ENCODE assay signal across 9 mouse cellular contexts in the genomic region with DNA sequence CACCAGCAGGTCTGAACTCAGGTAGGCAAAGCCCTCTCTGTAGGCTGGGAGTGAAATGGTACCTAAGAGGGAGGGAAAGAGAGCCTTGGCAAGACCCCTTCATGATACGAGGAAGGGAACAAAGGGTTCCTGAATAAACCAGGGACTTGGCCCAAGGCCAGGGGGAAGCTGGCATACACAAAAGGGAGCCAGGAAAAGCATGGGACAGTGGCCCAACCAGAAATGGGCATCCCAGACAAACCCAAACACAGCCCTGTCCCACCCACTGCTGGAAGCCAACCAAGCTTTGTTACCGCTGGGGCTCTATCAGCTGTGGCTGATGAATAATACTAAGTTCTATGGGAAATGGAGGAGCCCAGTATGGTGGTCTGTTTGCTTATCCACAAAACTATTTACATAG. TPM values are rescaled to one million over a fixed set of nuclear protein-coding genes. Genes with fewer than 3 reads are reported as not detected.
A peak's percentile ranks its signal among the peaks of the same experiment; 100 is the strongest.
DNase-seq lines count a peak whose midpoint lies in the region; ATAC-seq lines count a peak whose summit lies in the region.
"Had no signal": no experiment of that assay in that cellular context is flagged by ENCODE, and none has a peak within 500 bp of the region (broad histone marks: within the 10 kb centered on the region; RNA-seq: fewer than 3 reads in every experiment).

No protein-coding gene starts in this region.

- H3K27me3 ChIP-seq in midbrain, embryonic 14.5 days (ENCODE audit: control insufficient read depth, insufficient read depth, low read length) = no peaks in the 10 kb centered on the region
- H3K27me3 ChIP-seq in midbrain, embryonic 11.5 days (ENCODE audit: control insufficient read depth, insufficient read depth, low read length) = no peaks in the 10 kb centered on the region
- H3K27me3 ChIP-seq: limb, embryonic 13.5 days had no signal

- H3K27ac ChIP-seq in midbrain, embryonic 14.5 days (replicated peaks; ENCODE audit: low read depth, low read length) = no peak overlapping the region
- no peak overlapping the region for H3K27ac ChIP-seq in midbrain, embryonic 11.5 days (ENCODE audit: low read depth, low read length)
- H3K27ac ChIP-seq: limb, embryonic 13.5 days had no signal

- WGBS in midbrain, embryonic 14.5 days = 56% methylated on average over 2 of the region's 2 CpGs
- 82% methylated on average over 2 of the region's 2 CpGs for WGBS in midbrain, embryonic 11.5 days

- no peak overlapping the region for H3K4me3 ChIP-seq in midbrain, embryonic 14.5 days (replicated peaks; ENCODE audit: low read depth, low read length)
- no peak overlapping the region for H3K4me3 ChIP-seq in midbrain, embryonic 11.5 days (ENCODE audit: low read depth, low read length)
- H3K4me3 ChIP-seq: limb, embryonic 13.5 days had no signal

- H3K36me3 ChIP-seq in midbrain, embryonic 14.5 days (ENCODE audit: control insufficient read depth, insufficient read depth, low read length) = no peaks in the 10 kb centered on the region
- no peaks in the 10 kb centered on the region for H3K36me3 ChIP-seq in midbrain, embryonic 11.5 days (ENCODE audit: control insufficient read depth, insufficient read depth, low read length)
- H3K36me3 ChIP-seq: limb, embryonic 13.5 days had no signal

- H3K4me2 ChIP-seq in midbrain, embryonic 14.5 days (ENCODE audit: low read length) = no peak overlapping the region
- H3K4me2 ChIP-seq in midbrain, embryonic 11.5 days = no peak overlapping the region
- H3K4me2 ChIP-seq: limb, embryonic 13.5 days had no signal

- 0 out of 2 replicates have a peak, but pooled peaks cover 5% of the 10 kb centered on the region for H3K4me1 ChIP-seq in midbrain, embryonic 14.5 days (ENCODE audit: control insufficient read depth, insufficient read depth, low read length)
- no peaks in the 10 kb centered on the region for H3K4me1 ChIP-seq in midbrain, embryonic 11.5 days (ENCODE audit: control insufficient read depth, insufficient read depth, low read length)

- DNase-seq in cerebellum, postnatal 25 days = peak; percentile 14 to 52
- DNase-seq in midbrain, embryonic 14.5 days = peak; percentile 73
- DNase-seq in midbrain, embryonic 11.5 days (ENCODE audit: low spot score, missing footprints) = no peak
- peak; percentile 26 for DNase-seq in kidney, postnatal 14 days
- peak; percentile 23 for DNase-seq in ovary, postnatal 14 days (ENCODE audit: low spot score)
- no peak for DNase-seq in thymus, postnatal 36 days

- no peaks in the 10 kb centered on the region for H3K9me3 ChIP-seq in midbrain, embryonic 14.5 days (ENCODE audit: control insufficient read depth, low read length)
- H3K9me3 ChIP-seq in midbrain, embryonic 11.5 days (ENCODE audit: control insufficient read depth, low read length) = no peaks in the 10 kb centered on the region
- H3K9me3 ChIP-seq: limb, embryonic 13.5 days had no signal

- no peak for ATAC-seq in cerebellum, adult (ENCODE audit: insufficient number of reproducible peaks, low FRiP score, low TSS enrichment)
- ATAC-seq in midbrain, embryonic 14.5 days (ENCODE audit: low FRiP score, low TSS enrichment) = no peak
- no peak for ATAC-seq in midbrain, embryonic 11.5 days (ENCODE audit: low FRiP score)
- no peak for ATAC-seq in megakaryocyte progenitor cell, adult 5-6 weeks (replicated peaks; ENCODE audit: poor library complexity)

- H3K9ac ChIP-seq in midbrain, embryonic 14.5 days (replicated peaks; ENCODE audit: low read length) = no peak overlapping the region
- H3K9ac ChIP-seq in midbrain, embryonic 11.5 days (ENCODE audit: low read length) = no peak overlapping the region
- H3K9ac ChIP-seq: limb, embryonic 13.5 days had no signal

RNA-seq across cellular contexts. Expression of a gene that starts 34.4 kb away (rescaled TPM):
- polyA plus RNA-seq in midbrain, embryonic 14.5 days (2014; fragmentation: Nextera tagmentation; extraction: Ambion mirVana) = 1.3 and 2.2 TPM in 2 replicates
- polyA plus RNA-seq in midbrain, embryonic 11.5 days (2014; fragmentation: Nextera tagmentation; extraction: Ambion mirVana) = 4.5 and 6.9 TPM in 2 replicates
- not detected in 2 replicates for total RNA-seq in megakaryocyte progenitor cell, adult 5-6 weeks (2015)
- total RNA-seq in megakaryocyte progenitor cell, adult 5-6 weeks (2017) = 0.98 and 1.5 TPM in 2 replicates

Comparison
In these comparisons a context has a peak if more than half of its experiments do, and no peak if none do; other contexts are left out.
1. DNase-seq: peak in cerebellum, postnatal 25 days (2 of 2), midbrain, embryonic 14.5 days (single experiment), kidney, postnatal 14 days (single experiment) and ovary, postnatal 14 days (single experiment); none in midbrain, embryonic 11.5 days (single experiment) and thymus, postnatal 36 days (0 of 2).